Mouse (Mus musculus) liver, embryonic 11.5 days (tissue): Measurements from ENCODE around the gene Lrrc4b. TPM values are rescaled to one million over a fixed set of nuclear protein-coding genes. Genes with fewer than 3 reads are reported as not detected.

Source experiments
- ATAC-seq: fragments of 200-750 bp; cut with Nextera tagmentation; replicated peaks from 2 replicates; pipeline ENCODE4 v1.8.0; 2017; ENCODE audit warnings: moderate number of reproducible peaks, mild to moderate bottlenecking, moderate TSS enrichment, moderate library complexity; ENCODE audit not compliant: low FRiP score
- DNase-seq: peaks from one replicate; pipeline ENCODE4 v3.0.0-alpha.2; 2017; ENCODE audit warnings: low spot score
- H3K27ac ChIP-seq: fragments of 300-500 bp; sonication (generic); 2 replicates; pipeline ENCODE4 v1.5.1; 2014; ENCODE audit warnings: mild to moderate bottlenecking, low read depth, low read length, control low read depth
- H3K27me3 ChIP-seq: fragments of 300-500 bp; sonication (generic); replicated peaks from 2 replicates; pipeline ENCODE4 v1.6.1; 2014; ENCODE audit warnings: low read length, mixed read lengths; ENCODE audit not compliant: control insufficient read depth, insufficient read depth
- H3K36me3 ChIP-seq: fragments of 300-500 bp; sonication (generic); 2 replicates; pipeline ENCODE4 v1.6.1; 2014; ENCODE audit warnings: mild to moderate bottlenecking, low read length, moderate library complexity, mixed read lengths; ENCODE audit not compliant: control insufficient read depth, insufficient read depth
- H3K4me1 ChIP-seq: fragments of 300-500 bp; sonication (generic); replicated peaks from 2 replicates; pipeline ENCODE4 v1.6.1; 2014; ENCODE audit warnings: low read length, mixed read lengths; ENCODE audit not compliant: control insufficient read depth, insufficient read depth
- H3K4me2 ChIP-seq: fragments of 300-500 bp; sonication (generic); 2 replicates; pipeline ENCODE4 v1.6.1; 2014; ENCODE audit warnings: mild to moderate bottlenecking, control low read depth, moderate library complexity
- H3K4me3 ChIP-seq: fragments of 300-500 bp; sonication (generic); 2 replicates; pipeline ENCODE4 v1.5.1; 2014; ENCODE audit warnings: low read depth, low read length, control low read depth
- H3K9ac ChIP-seq: fragments of 300-500 bp; sonication (generic); 2 replicates; pipeline ENCODE4 v1.6.1; 2014; ENCODE audit warnings: low read depth, low read length, control low read depth
- H3K9me3 ChIP-seq: fragments of 300-500 bp; sonication (generic); 2 replicates; pipeline ENCODE4 v1.6.1; 2016; ENCODE audit warnings: low read length, inconsistent platforms, mixed read lengths; ENCODE audit not compliant: control insufficient read depth
- WGBS: fragments of 180-500 bp; shearing (Covaris S2); extraction: QIAGEN DNeasy Blood & Tissue Kit; methylation state at CpG from one replicate; pipeline ENCODE4 v1.1.7; 2014; 5-methylcytosine and 5-hydroxymethylcytosine counted together
- polyA plus RNA-seq: library from polyadenylated mRNA; unstranded; fragments of >200 nt; fragmentation: Nextera tagmentation; extraction: Ambion mirVana; gene quantifications from 2 replicates; pipeline ENCODE4 v1.2.1, GENCODE M21; 2014

Lrrc4b gene
- polyA plus RNA-seq, 1 experiment from 2014 or later = 0.52 TPM

- peaks cover 8% of the 10 kb centered on the region for H3K27me3 ChIP-seq
- H3K27ac ChIP-seq = peak overlapping the region; percentile 96
- H3K4me3 ChIP-seq = peak overlapping the region; percentile 75
- peak overlapping the region; percentile 87 for H3K9ac ChIP-seq
- peaks cover 4% of the 10 kb centered on the region for H3K36me3 ChIP-seq
- WGBS = 73% methylated on average over 16 of the region's 16 CpGs
- H3K4me1 ChIP-seq = peaks cover 45% of the 10 kb centered on the region
- peak overlapping the region; percentile 82 for H3K4me2 ChIP-seq
- ATAC-seq (peak; percentile 62), DNase-seq (no peak)
- no peaks in the 10 kb centered on the region for H3K9me3 ChIP-seq
These were observed 41.2 kb downstream of the Lrrc4b start for GRCm38 (mm10) chr7:44469677-44470675.

GRCm38 (mm10) chr7:44470696-44471612 lies 42.1 kb downstream of the Lrrc4b start:
- DNase-seq (no peak), ATAC-seq (no peak)
- Histone ChIP-seq H3K36me3 (peaks cover 4% of the 10 kb centered on the region), H3K27ac (peak overlapping the region; percentile 96), H3K27me3 (peaks cover 18% of the 10 kb centered on the region), H3K9me3 (no peaks in the 10 kb centered on the region), H3K4me2 (peak overlapping the region; percentile 82), H3K9ac (peak overlapping the region; percentile 87), H3K4me1 (peaks cover 45% of the 10 kb centered on the region), H3K4me3 (0 out of 2 replicates have a peak overlapping the region, but pooled peaks have one; percentile 20)
- WGBS = 78% methylated on average over 16 of the region's 16 CpGs

GRCm38 (mm10) chr7:44471880-44472557 lies 43.2 kb downstream of the Lrrc4b start:
- Histone ChIP-seq H3K9me3 (no peaks in the 10 kb centered on the region), H3K4me2 (no peak overlapping the region), H3K4me1 (peaks cover 44% of the 10 kb centered on the region), H3K36me3 (peaks cover 4% of the 10 kb centered on the region), H3K4me3 (no peak overlapping the region), H3K9ac (no peak overlapping the region), H3K27ac (peak overlapping the region; percentile 96), H3K27me3 (peaks cover 29% of the 10 kb centered on the region)
- no peak for DNase-seq
- no peak for ATAC-seq
- WGBS = 48% methylated on average over 6 of the region's 6 CpGs

- DNase-seq (no peak), ATAC-seq (no peak)
- H3K36me3 ChIP-seq = peaks cover 4% of the 10 kb centered on the region
- H3K9me3 ChIP-seq = no peaks in the 10 kb centered on the region
- 33% methylated on average over 1 of the region's 1 CpGs for WGBS
- H3K4me3 ChIP-seq = no peak overlapping the region
- peak overlapping the region; percentile 48 for H3K9ac ChIP-seq
- H3K4me2 ChIP-seq = no peak overlapping the region
- peak overlapping the region; percentile 16; the same call in 1 of the 2 replicates for H3K27ac ChIP-seq
- peaks cover 42% of the 10 kb centered on the region for H3K4me1 ChIP-seq
- peaks cover 34% of the 10 kb centered on the region for H3K27me3 ChIP-seq
These were observed 43.7 kb downstream of the Lrrc4b start for GRCm38 (mm10) chr7:44472558-44472885.

GRCm38 (mm10) chr7:44472961-44473646 lies 44.3 kb downstream of the Lrrc4b start:
- Histone ChIP-seq H3K4me2 (no peak overlapping the region), H3K27ac (peak overlapping the region; percentile 16; the same call in 1 of the 2 replicates), H3K36me3 (peaks cover 4% of the 10 kb centered on the region), H3K27me3 (peaks cover 40% of the 10 kb centered on the region), H3K4me3 (no peak overlapping the region), H3K4me1 (peaks cover 42% of the 10 kb centered on the region), H3K9me3 (no peaks in the 10 kb centered on the region), H3K9ac (peak overlapping the region; percentile 48)
- DNase-seq (no peak), ATAC-seq (peak; percentile 3; the same call in 1 of the 2 replicates)
- 39% methylated on average over 9 of the region's 9 CpGs for WGBS

- H3K36me3 ChIP-seq = peaks cover 4% of the 10 kb centered on the region
- no peak overlapping the region for H3K4me3 ChIP-seq
- H3K9ac ChIP-seq = peak overlapping the region; percentile 43; the same call in 1 of the 2 replicates
- no peaks in the 10 kb centered on the region for H3K9me3 ChIP-seq
- WGBS = 35% methylated on average over 4 of the region's 4 CpGs
- H3K4me2 ChIP-seq = no peak overlapping the region
- H3K4me1 ChIP-seq = peaks cover 32% of the 10 kb centered on the region
- DNase-seq (no peak), ATAC-seq (no peak)
- no peak overlapping the region for H3K27ac ChIP-seq
- peaks cover 51% of the 10 kb centered on the region for H3K27me3 ChIP-seq
These were observed 45.6 kb downstream of the Lrrc4b start for GRCm38 (mm10) chr7:44474419-44474818.

GRCm38 (mm10) chr7:44475046-44475614 lies 46.3 kb downstream of the Lrrc4b start:
- H3K9ac ChIP-seq = no peak overlapping the region
- DNase-seq (no peak), ATAC-seq (no peak)
- H3K27ac ChIP-seq = no peak overlapping the region
- no peak overlapping the region for H3K4me3 ChIP-seq
- no peak overlapping the region for H3K4me2 ChIP-seq
- 34% methylated on average over 5 of the region's 5 CpGs for WGBS
- H3K9me3 ChIP-seq = no peaks in the 10 kb centered on the region
- peaks cover 4% of the 10 kb centered on the region for H3K36me3 ChIP-seq
- H3K27me3 ChIP-seq = peaks cover 57% of the 10 kb centered on the region
- peaks cover 29% of the 10 kb centered on the region for H3K4me1 ChIP-seq
